Mouse (Mus musculus): Measurements from ENCODE around the gene Ndel1. TPM values are rescaled to one million over a fixed set of nuclear protein-coding genes. Genes with fewer than 3 reads are reported as not detected.

Gene Ndel1
- total and polyA plus RNA-seq, 2 experiments from 2014 or later, result 91.7 to 111 TPM

- Histone ChIP-seq H3K9ac (no peak overlapping the region), H3K9me3 (ENCODE audit: low read length) (no peaks in the 10 kb centered on the region), H3K36me3 (ENCODE audit: insufficient read depth) (no peaks in the 10 kb centered on the region), H3K27ac (ENCODE audit: low read depth, low read length) (no peak overlapping the region), H3K4me1 (ENCODE audit: insufficient read depth) (no peaks in the 10 kb centered on the region), H3K4me2 (ENCODE audit: low read depth) (no peak overlapping the region), H3K27me3 (ENCODE audit: insufficient read depth, low read length) (no peaks in the 10 kb centered on the region), H3K4me3 (ENCODE audit: low read depth, low read length) (no peak overlapping the region)
- DNase-seq (no peak), ATAC-seq (no peak)
- TF ChIP-seq CTCF (IDR thresholded peaks at IDR 0.05; ENCODE audit: low read depth), result no peak
- WGBS, result 75% methylated on average over 2 of the region's 2 CpGs
Observed at GRCm38 (mm10) chr11:68862260-68862659, 9.4 kb downstream of the Ndel1 start.

DNA sequence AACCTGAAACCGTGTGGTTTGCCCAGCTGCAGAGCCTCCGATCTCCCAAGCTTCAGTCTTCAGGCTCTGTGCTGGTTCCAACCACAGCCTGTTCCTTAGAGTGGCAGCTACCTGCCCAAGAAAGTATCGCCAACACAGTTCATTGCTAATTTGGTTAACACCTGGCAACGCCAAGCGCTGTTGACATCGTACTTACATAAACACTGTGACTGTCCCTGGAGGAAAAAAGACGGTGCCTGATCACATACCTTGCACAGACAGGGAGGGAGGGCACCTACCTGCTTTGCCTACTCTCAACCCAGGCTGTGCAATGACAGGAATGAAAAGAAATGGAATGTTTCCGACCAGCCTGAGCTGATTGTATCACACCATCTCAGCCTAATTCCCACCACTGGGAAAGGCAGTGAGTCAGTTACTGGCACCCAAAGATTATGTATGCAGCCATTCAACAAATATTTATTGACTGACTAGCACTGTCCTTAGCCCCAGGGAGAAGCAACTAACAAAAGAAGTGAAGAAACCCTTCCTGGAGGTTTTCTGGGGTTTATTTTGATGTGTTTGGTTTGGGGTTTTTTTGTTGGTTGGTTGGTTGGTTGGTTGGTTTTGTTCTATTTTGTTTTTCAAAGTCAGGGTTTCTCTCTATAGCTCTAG, 11.6 kb downstream of the Ndel1 start:
- WGBS, result 89% methylated on average over 8 of the region's 8 CpGs
- TF ChIP-seq CTCF (IDR thresholded peaks at IDR 0.05; ENCODE audit: low read depth), result no peak

GRCm38 (mm10) chr11:68857329-68857728, 14.3 kb downstream of the Ndel1 start:
- peaks cover 5% of the 10 kb centered on the region for H3K4me1 ChIP-seq (ENCODE audit: insufficient read depth)
- H3K27me3 ChIP-seq (ENCODE audit: insufficient read depth, low read length), result no peaks in the 10 kb centered on the region
- no peak overlapping the region for H3K4me3 ChIP-seq (ENCODE audit: low read depth, low read length)
- WGBS, result 87% methylated on average over 3 of the region's 3 CpGs
- H3K27ac ChIP-seq (ENCODE audit: low read depth, low read length), result no peak overlapping the region
- DNase-seq (no peak), ATAC-seq (no peak)
- no peaks in the 10 kb centered on the region for H3K9me3 ChIP-seq (ENCODE audit: low read length)
- H3K36me3 ChIP-seq (ENCODE audit: insufficient read depth), result no peaks in the 10 kb centered on the region
- H3K9ac ChIP-seq, result no peak overlapping the region
- TF ChIP-seq CTCF (IDR thresholded peaks at IDR 0.05; ENCODE audit: low read depth), result no peak
- H3K4me2 ChIP-seq (ENCODE audit: low read depth), result no peak overlapping the region

More for the DNA sequence above, 11.6 kb downstream of the Ndel1 start:
- no peak overlapping the region for H3K4me2 ChIP-seq (ENCODE audit: low read depth)
- DNase-seq, result no peak
- H3K9me3 ChIP-seq (ENCODE audit: low read length), result no peaks in the 10 kb centered on the region
- H3K27me3 ChIP-seq (ENCODE audit: insufficient read depth, low read length), result no peaks in the 10 kb centered on the region
- no peak overlapping the region for H3K9ac ChIP-seq
- no peak overlapping the region for H3K27ac ChIP-seq (ENCODE audit: low read depth, low read length)
- no peak for ATAC-seq
- no peak overlapping the region for H3K4me3 ChIP-seq (ENCODE audit: low read depth, low read length)
- no peaks in the 10 kb centered on the region for H3K4me1 ChIP-seq (ENCODE audit: insufficient read depth)
- H3K36me3 ChIP-seq (ENCODE audit: insufficient read depth), result no peaks in the 10 kb centered on the region

GRCm38 (mm10) chr11:68854621-68855020, 17.0 kb downstream of the Ndel1 start:
- Histone ChIP-seq H3K36me3 (ENCODE audit: insufficient read depth) (no peaks in the 10 kb centered on the region), H3K4me1 (ENCODE audit: insufficient read depth) (peaks cover 9% of the 10 kb centered on the region), H3K27me3 (ENCODE audit: insufficient read depth, low read length) (no peaks in the 10 kb centered on the region), H3K9ac (no peak overlapping the region), H3K4me2 (ENCODE audit: low read depth) (no peak overlapping the region), H3K9me3 (ENCODE audit: low read length) (no peaks in the 10 kb centered on the region), H3K4me3 (ENCODE audit: low read depth, low read length) (no peak overlapping the region), H3K27ac (ENCODE audit: low read depth, low read length) (no peak overlapping the region)
- TF ChIP-seq CTCF (IDR thresholded peaks at IDR 0.05; ENCODE audit: low read depth), result no peak
- DNase-seq, result no peak
- 89% methylated on average over 3 of the region's 3 CpGs for WGBS
- ATAC-seq, result no peak

- H3K9me3 ChIP-seq (ENCODE audit: low read length), result no peaks in the 10 kb centered on the region
- WGBS, result 44% methylated on average over 14 of the region's 14 CpGs
Observed at GRCm38 (mm10) chr11:68853611-68854401, 17.9 kb downstream of the Ndel1 start.

GRCm38 (mm10) chr11:68852932-68853409, 18.7 kb downstream of the Ndel1 start:
- H3K4me3 ChIP-seq (ENCODE audit: low read depth, low read length), result peak overlapping the region; percentile 97
- H3K9me3 ChIP-seq (ENCODE audit: low read length), result no peaks in the 10 kb centered on the region
- WGBS, result 2% methylated on average over 42 of the region's 42 CpGs
- H3K27me3 ChIP-seq (ENCODE audit: insufficient read depth, low read length), result no peaks in the 10 kb centered on the region
- H3K4me2 ChIP-seq (ENCODE audit: low read depth), result peak overlapping the region; percentile 64
- peak overlapping the region; percentile 91 for H3K9ac ChIP-seq
- ATAC-seq (peak; percentile 99), DNase-seq (peak; percentile 100)
- peak; percentile 31 for TF ChIP-seq CTCF (IDR thresholded peaks at IDR 0.05; ENCODE audit: low read depth)
- H3K36me3 ChIP-seq (ENCODE audit: insufficient read depth), result no peaks in the 10 kb centered on the region
- H3K27ac ChIP-seq (ENCODE audit: low read depth, low read length), result peak overlapping the region; percentile 95
- H3K4me1 ChIP-seq (ENCODE audit: insufficient read depth), result peaks cover 9% of the 10 kb centered on the region

More at GRCm38 (mm10) chr11:68853611-68854401, 17.9 kb downstream of the Ndel1 start:
- Histone ChIP-seq H3K4me1 (ENCODE audit: insufficient read depth) (peaks cover 9% of the 10 kb centered on the region), H3K4me3 (ENCODE audit: low read depth, low read length) (peak overlapping the region; percentile 97), H3K27ac (ENCODE audit: low read depth, low read length) (peak overlapping the region; percentile 60), H3K36me3 (ENCODE audit: insufficient read depth) (no peaks in the 10 kb centered on the region), H3K9ac (peak overlapping the region; percentile 51), H3K4me2 (ENCODE audit: low read depth) (peak overlapping the region; percentile 64), H3K27me3 (ENCODE audit: insufficient read depth, low read length) (no peaks in the 10 kb centered on the region)
- DNase-seq, result no peak
- ATAC-seq, result no peak
- TF ChIP-seq CTCF (IDR thresholded peaks at IDR 0.05; ENCODE audit: low read depth), result no peak

- peak; percentile 15; the same call in 1 of the 2 replicates for ATAC-seq
- WGBS, result 0% methylated on average over 35 of the region's 36 CpGs
Observed at GRCm38 (mm10) chr11:68852486-68852901, 19.2 kb downstream of the Ndel1 start.

More at GRCm38 (mm10) chr11:68852486-68852901, 19.2 kb downstream of the Ndel1 start:
- H3K4me1 ChIP-seq (ENCODE audit: insufficient read depth), result peaks cover 9% of the 10 kb centered on the region
- H3K27ac ChIP-seq (ENCODE audit: low read depth, low read length), result peak overlapping the region; percentile 95
- no peaks in the 10 kb centered on the region for H3K9me3 ChIP-seq (ENCODE audit: low read length)
- H3K9ac ChIP-seq, result peak overlapping the region; percentile 91
- DNase-seq, result peak; percentile 45
- H3K27me3 ChIP-seq (ENCODE audit: insufficient read depth, low read length), result no peaks in the 10 kb centered on the region
- H3K4me3 ChIP-seq (ENCODE audit: low read depth, low read length), result peak overlapping the region; percentile 97
- no peaks in the 10 kb centered on the region for H3K36me3 ChIP-seq (ENCODE audit: insufficient read depth)
- no peak for TF ChIP-seq CTCF (IDR thresholded peaks at IDR 0.05; ENCODE audit: low read depth)
- H3K4me2 ChIP-seq (ENCODE audit: low read depth), result peak overlapping the region; percentile 64
